Mouse (Mus musculus) ES-E14 (cell line): ENCODE measurements around the gene Ostc. TPM values are rescaled to one million over a fixed set of nuclear protein-coding genes. Genes with fewer than 3 reads are reported as not detected.

ENCODE experiments used
- DNase-seq: peaks from one replicate; pipeline ENCODE4 v3.0.0-alpha.2; 2013; ENCODE audit warnings: low read depth, low spot score
- H3K27ac ChIP-seq: 2 replicates; pipeline ENCODE4 v1.5.1; 2012; ENCODE audit warnings: low read depth, mild to moderate bottlenecking, low read length, moderate library complexity, mixed read lengths; ENCODE audit not compliant: poor library complexity, insufficient read depth, severe bottlenecking
- H3K36me3 ChIP-seq: 2 replicates; pipeline ENCODE4 v1.6.1; 2012; ENCODE audit warnings: mild to moderate bottlenecking, low read length, moderate library complexity, mixed read lengths; ENCODE audit not compliant: control insufficient read depth, poor library complexity, insufficient read depth, severe bottlenecking
- H3K4me1 ChIP-seq, 2 experiments: fragments of 150-350 bp in 1 of 2; sonication (generic) in 1 of 2; 2 replicates each; pipeline ENCODE4 v1.6.1; 2012; ENCODE audit warnings: low read length in 2 of 2, mild to moderate bottlenecking in 1 of 2, mixed read lengths in 1 of 2; ENCODE audit not compliant: control insufficient read depth in 2 of 2, insufficient read depth in 2 of 2, poor library complexity in 1 of 2
- H3K4me3 ChIP-seq, 2 experiments: fragments of 150-350 bp in 1 of 2; sonication (generic) in 1 of 2; 2 replicates each; pipeline ENCODE4 v1.5.1; 2012; ENCODE audit warnings: low read length in 2 of 2, low read depth in 1 of 2, mild to moderate bottlenecking in 1 of 2, mixed read lengths in 1 of 2; ENCODE audit not compliant: insufficient read depth in 1 of 2, poor library complexity in 1 of 2, severe bottlenecking in 1 of 2
- H3K9ac ChIP-seq: 2 replicates; pipeline ENCODE4 v1.6.1; 2012; ENCODE audit warnings: low read depth, mild to moderate bottlenecking, low read length, mixed read lengths; ENCODE audit not compliant: poor library complexity, insufficient read depth, severe bottlenecking
- H3K9me3 ChIP-seq: fragments of 150-350 bp; sonication (generic); 2 replicates; pipeline ENCODE4 v1.6.1; 2012; ENCODE audit warnings: low read depth, mild to moderate bottlenecking, low read length; ENCODE audit not compliant: control insufficient read depth, insufficient read depth
- CHD2 ChIP-seq: IDR thresholded peaks from 2 replicates; pipeline ENCODE4 v1.6.1; 2014; ENCODE audit warnings: mild to moderate bottlenecking, low read depth, low read length, inconsistent platforms
- HCFC1 ChIP-seq: IDR thresholded peaks from 2 replicates; pipeline ENCODE4 v1.6.1; 2012; ENCODE audit warnings: low read length, inconsistent platforms, borderline replicate concordance; ENCODE audit not compliant: insufficient read depth
- MAFK ChIP-seq: IDR thresholded peaks from 2 replicates; pipeline ENCODE4 v1.6.1; 2014; ENCODE audit warnings: mild to moderate bottlenecking, low read depth, low read length, inconsistent platforms; ENCODE audit not compliant: insufficient read depth
- ZC3H11A ChIP-seq: IDR thresholded peaks from 2 replicates; pipeline ENCODE4 v1.6.1; 2012; ENCODE audit warnings: low read depth, mild to moderate bottlenecking, inconsistent platforms, low read length, borderline replicate concordance
- ZNF384 ChIP-seq: IDR thresholded peaks from 2 replicates; pipeline ENCODE4 v1.6.1; 2012; ENCODE audit warnings: low read depth, low read length, inconsistent platforms
- in situ Hi-C, 2 experiments: fragments of 600-800 bp; cut with MboI; formaldehyde crosslinking; loops; one replicate each; pipeline ENCODE4 v1.15.1; 2025; ENCODE audit warnings: low sequenced_read_pairs in 2 of 2, inconsistent platforms in 1 of 2; ENCODE audit not compliant: unreplicated experiment in 2 of 2
- total RNA-seq: library from RNA; depleted of rRNA; stranded (reverse); fragments of 300-350 nt; gene quantifications from 2 replicates; pipeline ENCODE4 v1.2.3, GENCODE M21; 2012

Gene Ostc
- total RNA-seq, 1 experiment: 319 TPM

DNA sequence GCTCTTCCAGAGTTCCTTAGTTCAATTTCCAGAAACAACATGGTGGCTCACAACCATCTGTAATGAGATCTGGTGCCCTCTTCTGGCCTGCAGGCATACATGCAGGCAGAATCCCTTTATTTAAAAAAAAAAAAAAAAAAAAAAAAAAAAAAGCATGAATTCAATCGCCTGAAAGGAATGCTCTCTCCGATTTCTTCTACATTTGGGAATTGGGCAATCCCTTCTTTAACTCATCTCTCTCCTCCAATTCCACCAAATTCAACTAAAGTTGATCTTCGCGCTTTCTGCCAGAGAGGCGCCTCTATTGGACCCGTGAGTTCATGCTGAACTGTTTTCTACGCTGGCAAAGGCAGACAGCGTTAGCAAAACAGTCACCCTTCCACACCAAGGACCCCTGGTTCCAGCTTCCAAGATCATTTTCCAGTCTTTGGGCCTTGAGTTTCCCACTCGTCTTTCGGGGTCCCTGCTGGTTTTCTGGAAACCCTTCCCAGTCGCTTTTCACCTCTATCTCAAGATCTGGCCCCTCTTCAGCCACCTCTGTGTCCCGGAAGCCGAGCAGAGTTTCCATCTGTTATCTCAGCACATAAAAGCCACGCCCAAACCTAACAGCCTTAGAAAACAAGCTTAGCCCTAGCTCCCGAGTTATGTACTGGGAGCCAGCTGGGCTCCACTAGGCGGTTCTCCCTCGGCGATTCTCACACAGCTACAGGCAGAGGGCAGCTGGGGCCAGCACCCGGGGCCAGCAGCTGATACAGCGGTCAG lies 18.2 kb downstream of the Ostc start:
- TF ChIP-seq HCFC1 (no peak), ZNF384 (peak; percentile 99), MAFK (peak; percentile 34; the same call in 1 of the 2 replicates), ZC3H11A (no peak), CHD2 (no peak)
- H3K4me3 ChIP-seq: peak overlapping the region; percentile 23 to 53
- no peaks in the 10 kb centered on the region for H3K9me3 ChIP-seq
- no peaks in the 10 kb centered on the region for H3K36me3 ChIP-seq
- H3K9ac ChIP-seq: no peak overlapping the region; the same call in 1 of the 2 replicates
- H3K4me1 ChIP-seq: peaks cover 0 to 4% of the 10 kb centered on the region in 2 experiments; a peak in 1 of 4 replicates
- no peak for DNase-seq
- in situ Hi-C loops: no loop called here
- no peak overlapping the region for H3K27ac ChIP-seq

DNA sequence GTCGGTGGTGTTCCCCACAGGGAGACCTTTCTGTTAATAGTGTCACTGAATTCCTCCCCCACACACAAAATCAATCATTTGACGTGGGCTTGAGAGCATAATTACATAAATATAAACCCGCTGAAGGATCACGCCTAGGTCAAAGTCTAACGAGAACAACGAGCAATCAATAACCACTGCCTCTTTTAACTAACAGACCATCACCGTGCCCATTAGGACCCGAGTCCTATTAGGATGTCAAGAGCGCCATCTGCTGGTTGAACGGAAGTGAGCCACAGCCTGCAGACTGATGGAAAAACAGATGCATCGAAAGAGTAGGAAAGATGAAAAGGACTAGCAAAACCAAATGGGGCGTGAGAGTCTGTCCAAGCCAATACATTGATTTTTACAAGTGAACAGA lies 19.6 kb downstream of the Ostc start:
- Histone ChIP-seq H3K36me3 (no peaks in the 10 kb centered on the region), H3K9me3 (no peaks in the 10 kb centered on the region), H3K4me3 (no peak overlapping the region), H3K27ac (no peak overlapping the region), H3K4me1 (0 out of 4 replicates have a peak, but pooled peaks cover 0 to 2% of the 10 kb centered on the region in 2 experiments), H3K9ac (no peak overlapping the region; the same call in 1 of the 2 replicates)
- in situ Hi-C loops: loop anchor here in 1 of 2 experiments (10.0 kb wide), 1 partner anchor 595 kb away; no protein-coding TSS in a partner anchor
- TF ChIP-seq MAFK (no peak), HCFC1 (no peak), ZC3H11A (peak; percentile 65), ZNF384 (peak; percentile 62; the same call in 1 of the 2 replicates), CHD2 (no peak)
- DNase-seq: peak; percentile 79

DNA sequence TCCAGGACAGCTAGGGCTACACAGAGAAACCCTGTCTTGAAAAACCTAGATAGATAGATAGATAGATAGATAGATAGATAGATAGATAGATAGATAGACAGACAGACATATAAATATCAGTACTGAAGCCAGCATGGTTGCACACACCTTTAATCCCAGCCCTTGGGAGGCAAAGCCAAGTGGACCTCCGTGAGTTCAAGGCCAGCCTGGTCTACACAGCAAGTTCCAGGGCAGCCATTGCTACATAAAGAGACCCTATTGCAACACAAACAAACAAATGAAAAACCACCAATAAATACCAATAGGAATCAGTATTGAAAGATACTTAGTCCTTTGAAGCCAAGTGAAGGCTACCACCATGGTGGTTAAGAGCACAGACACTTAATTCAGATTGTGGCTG lies 22.2 kb downstream of the Ostc start:
- Histone ChIP-seq H3K4me3 (no peak overlapping the region), H3K4me1 (no peaks in the 10 kb centered on the region), H3K36me3 (no peaks in the 10 kb centered on the region), H3K9me3 (no peaks in the 10 kb centered on the region), H3K9ac (no peak overlapping the region), H3K27ac (no peak overlapping the region)
- in situ Hi-C loops: loop anchor here in 1 of 2 experiments (10.0 kb wide), 1 partner anchor 592 kb away; no protein-coding TSS in a partner anchor
- TF ChIP-seq HCFC1: no peak
- TF ChIP-seq CHD2: no peak
- TF ChIP-seq ZC3H11A: no peak
- TF ChIP-seq MAFK: no peak
- no peak for TF ChIP-seq ZNF384
- no peak for DNase-seq

DNA sequence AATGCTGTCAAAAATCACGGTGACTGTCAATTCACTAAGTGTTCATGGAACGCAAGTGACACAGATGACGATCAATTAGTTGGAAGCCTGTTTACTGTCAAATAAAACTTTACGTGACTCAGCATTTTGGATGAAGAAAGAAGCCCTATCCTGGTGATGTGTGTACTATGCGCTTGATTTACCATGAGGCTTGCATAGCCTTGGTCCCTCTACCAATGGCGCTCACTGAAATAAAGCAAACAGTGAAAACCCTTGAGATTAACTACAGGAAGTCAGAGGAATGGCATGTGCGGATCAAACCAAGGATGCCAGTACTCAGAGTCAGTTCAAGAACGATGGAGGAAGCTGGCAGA lies 24.3 kb downstream of the Ostc start:
- TF ChIP-seq ZC3H11A (no peak), CHD2 (no peak), MAFK (no peak), ZNF384 (no peak), HCFC1 (no peak)
- in situ Hi-C loops: loop anchor here in 1 of 2 experiments (10.0 kb wide), 1 partner anchor 590 kb away; no protein-coding TSS in a partner anchor
- no peak for DNase-seq
- H3K9ac ChIP-seq: no peak overlapping the region
- H3K4me3 ChIP-seq: no peak overlapping the region
- H3K9me3 ChIP-seq: no peaks in the 10 kb centered on the region
- H3K36me3 ChIP-seq: no peaks in the 10 kb centered on the region
- H3K4me1 ChIP-seq: no peaks in the 10 kb centered on the region
- no peak overlapping the region for H3K27ac ChIP-seq
